Mouse (Mus musculus) midbrain, embryonic 12.5 days (tissue): ENCODE measurements around the gene Lhx6. TPM values are rescaled to one million over a fixed set of nuclear protein-coding genes. Genes with fewer than 3 reads are reported as not detected.
"Not testable (repeated sequence)": the region's sequence is repeated elsewhere in the genome, so short reads cannot be mapped to it uniquely, and the experiment has no call there.

Source experiments
- ATAC-seq: fragments of 200-750 bp; cut with Nextera tagmentation; 2 replicates; pipeline ENCODE4 v1.8.0; 2017; ENCODE audit warnings: low read depth, moderate TSS enrichment, moderate library complexity; ENCODE audit not compliant: low FRiP score
- H3K27ac ChIP-seq: fragments of 300-500 bp; sonication (generic); replicated peaks from 2 replicates; pipeline ENCODE4 v1.5.1; 2016; ENCODE audit warnings: mild to moderate bottlenecking
- H3K27me3 ChIP-seq: fragments of 300-500 bp; sonication (generic); 2 replicates; pipeline ENCODE4 v1.6.1; 2016; ENCODE audit warnings: mild to moderate bottlenecking
- H3K36me3 ChIP-seq: fragments of 300-500 bp; sonication (generic); 2 replicates; pipeline ENCODE4 v1.6.1; 2016
- H3K4me1 ChIP-seq: fragments of 300-500 bp; sonication (generic); 2 replicates; pipeline ENCODE4 v1.6.1; 2016
- H3K4me2 ChIP-seq: fragments of 300-500 bp; sonication (generic); replicated peaks from 2 replicates; pipeline ENCODE4 v1.6.1; 2016; ENCODE audit warnings: mild to moderate bottlenecking, moderate library complexity
- H3K4me3 ChIP-seq: fragments of 300-500 bp; sonication (generic); 2 replicates; pipeline ENCODE4 v1.5.1; 2016; ENCODE audit warnings: mild to moderate bottlenecking
- H3K9ac ChIP-seq: fragments of 300-500 bp; sonication (generic); replicated peaks from 2 replicates; pipeline ENCODE4 v1.6.1; 2016; ENCODE audit warnings: mild to moderate bottlenecking, moderate library complexity
- H3K9me3 ChIP-seq: fragments of 300-500 bp; sonication (generic); 2 replicates; pipeline ENCODE4 v1.6.1; 2016; ENCODE audit warnings: mild to moderate bottlenecking
- WGBS: fragments of 180-500 bp; shearing (Covaris S2); methylation state at CpG from one replicate; pipeline ENCODE4 v1.1.7; 2016; 5-methylcytosine and 5-hydroxymethylcytosine counted together
- polyA plus RNA-seq: library from polyadenylated mRNA; unstranded; fragments of >200 nt; fragmentation: Nextera tagmentation; extraction: Ambion mirVana; gene quantifications from 2 replicates; pipeline ENCODE4 v1.2.1, GENCODE M21; 2016

Lhx6 gene
- polyA plus RNA-seq: 2.5 TPM in 2 replicates

DNA sequence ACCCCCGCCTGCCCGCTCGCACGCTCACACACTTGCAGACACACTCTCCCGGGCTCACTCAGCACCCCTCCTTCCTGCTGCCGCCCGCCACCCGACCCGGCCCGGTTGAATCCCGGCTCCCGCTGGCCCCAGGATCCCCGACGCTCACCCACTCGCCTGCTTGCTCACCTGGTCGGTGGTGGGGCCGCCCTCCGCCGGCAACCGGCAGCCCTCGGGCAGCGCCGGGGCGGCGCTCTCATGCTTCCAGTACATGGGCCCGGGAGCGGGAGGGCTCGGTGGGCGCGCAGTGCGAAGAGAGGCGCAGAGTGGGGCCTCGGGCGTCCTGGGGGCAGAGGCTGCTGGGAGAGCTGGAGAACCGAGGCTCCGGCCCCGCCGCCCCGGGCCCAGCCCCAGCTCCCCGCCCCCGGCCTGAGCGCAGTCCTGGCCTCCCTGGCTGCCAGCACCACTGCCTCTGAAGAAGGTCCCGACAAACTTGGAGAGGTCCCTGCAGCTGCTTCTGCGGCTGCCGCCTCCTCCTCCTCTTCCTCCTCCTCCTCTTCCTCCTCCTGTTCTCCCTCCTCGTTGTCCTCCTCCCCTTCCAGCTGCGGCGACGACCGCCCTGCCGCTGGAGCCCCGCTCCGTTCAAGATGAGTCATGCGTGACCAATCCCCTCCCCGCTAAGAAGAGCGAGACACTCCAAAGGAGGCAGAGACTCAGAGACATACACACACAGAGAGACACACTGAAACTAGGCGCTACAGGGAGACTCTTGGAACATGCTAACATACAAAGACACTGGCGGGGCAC is at the start of gene Lhx6:
Gene Lhx6 (minus strand): TSS at position 453 of the 786 bp plus-strand sequence.
- H3K36me3 ChIP-seq: no peaks in the 10 kb centered on the region
- peaks cover 32% of the 10 kb centered on the region for H3K4me1 ChIP-seq
- H3K9ac ChIP-seq: no peak within 1 kb of the TSS; the same call in 1 of the 2 replicates
- H3K4me3 ChIP-seq: peak within 1 kb of the TSS; percentile 45
- under 1% methylated on average over 55 of the region's 58 CpGs for WGBS
- peak; percentile 57 for ATAC-seq
- H3K4me2 ChIP-seq: peak within 1 kb of the TSS; percentile 78
- H3K9me3 ChIP-seq: no peaks in the 10 kb centered on the region
- H3K27me3 ChIP-seq: peaks cover 99% of the 10 kb centered on the region
- H3K27ac ChIP-seq: no peak within 1 kb of the TSS

- H3K4me2 ChIP-seq, H3K27ac ChIP-seq, ATAC-seq, H3K9me3 ChIP-seq, H3K27me3 ChIP-seq, H3K4me3 ChIP-seq, H3K4me1 ChIP-seq, H3K9ac ChIP-seq: not testable (repeated sequence)
- 95% methylated on average over 4 of the region's 4 CpGs for WGBS
- H3K36me3 ChIP-seq: peaks cover 37% of the 10 kb centered on the region
Measured at GRCm38 (mm10) chr2:36152401-36152800, 47.2 kb upstream of the Lhx6 start.

DNA sequence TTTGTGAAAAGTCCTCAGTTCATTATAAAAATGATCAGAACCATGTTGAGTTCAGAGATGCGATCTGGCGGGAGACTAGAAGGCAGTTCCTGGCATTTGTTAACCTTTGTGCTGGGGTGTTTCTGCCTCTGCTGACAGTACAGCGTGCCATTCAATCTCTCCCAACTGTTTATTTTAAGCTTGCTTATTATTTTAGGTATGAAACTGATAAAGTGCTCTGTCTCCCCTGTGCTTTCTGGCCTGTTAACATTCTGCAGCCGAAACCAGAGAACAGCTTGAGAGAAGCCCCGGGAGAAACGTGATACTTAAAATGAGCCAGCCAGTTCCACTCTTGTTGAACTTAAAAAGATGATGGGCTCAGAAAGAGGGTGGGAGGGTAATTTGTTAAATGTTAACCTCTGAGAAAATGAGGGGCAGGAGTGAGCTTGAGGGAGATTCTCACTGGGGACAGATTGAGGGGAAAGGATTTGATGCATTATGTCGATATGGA is 43.7 kb upstream of the Lhx6 start:
- no peak overlapping the region for H3K4me3 ChIP-seq
- no peak for ATAC-seq
- 85% methylated on average over 7 of the region's 7 CpGs for WGBS
- no peaks in the 10 kb centered on the region for H3K9me3 ChIP-seq
- H3K27me3 ChIP-seq: no peaks in the 10 kb centered on the region
- H3K4me2 ChIP-seq: no peak overlapping the region
- no peaks in the 10 kb centered on the region for H3K4me1 ChIP-seq
- peaks cover 15% of the 10 kb centered on the region for H3K36me3 ChIP-seq
- no peak overlapping the region for H3K27ac ChIP-seq
- H3K9ac ChIP-seq: no peak overlapping the region

DNA sequence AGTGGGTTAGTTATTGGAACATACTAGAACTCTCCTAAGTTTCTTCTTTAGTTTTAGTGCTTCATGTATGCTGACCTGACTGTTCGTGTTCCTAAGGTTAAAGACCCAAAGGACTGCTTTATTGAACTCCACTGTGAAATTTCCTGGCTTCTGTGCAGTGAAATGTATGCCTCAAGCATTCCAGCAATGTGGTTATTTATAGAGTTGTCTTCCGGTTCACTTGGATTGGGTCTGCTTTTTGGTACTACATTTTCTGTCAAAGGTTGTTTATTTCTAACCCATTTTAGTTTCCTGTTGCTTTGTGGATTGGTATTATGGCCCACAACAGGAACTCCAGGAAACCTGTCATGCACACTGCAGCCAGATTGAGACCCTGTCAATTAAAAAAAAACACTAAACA is 33.9 kb upstream of the Lhx6 start:
- ATAC-seq: no peak
- Histone ChIP-seq H3K9me3 (no peaks in the 10 kb centered on the region), H3K4me1 (peaks cover 16% of the 10 kb centered on the region), H3K27ac (no peak overlapping the region), H3K9ac (no peak overlapping the region), H3K4me3 (no peak overlapping the region), H3K4me2 (no peak overlapping the region), H3K27me3 (no peaks in the 10 kb centered on the region), H3K36me3 (peaks cover 11% of the 10 kb centered on the region; the same call in 1 of the 2 replicates)
- 83% methylated on average over 2 of the region's 2 CpGs for WGBS

DNA sequence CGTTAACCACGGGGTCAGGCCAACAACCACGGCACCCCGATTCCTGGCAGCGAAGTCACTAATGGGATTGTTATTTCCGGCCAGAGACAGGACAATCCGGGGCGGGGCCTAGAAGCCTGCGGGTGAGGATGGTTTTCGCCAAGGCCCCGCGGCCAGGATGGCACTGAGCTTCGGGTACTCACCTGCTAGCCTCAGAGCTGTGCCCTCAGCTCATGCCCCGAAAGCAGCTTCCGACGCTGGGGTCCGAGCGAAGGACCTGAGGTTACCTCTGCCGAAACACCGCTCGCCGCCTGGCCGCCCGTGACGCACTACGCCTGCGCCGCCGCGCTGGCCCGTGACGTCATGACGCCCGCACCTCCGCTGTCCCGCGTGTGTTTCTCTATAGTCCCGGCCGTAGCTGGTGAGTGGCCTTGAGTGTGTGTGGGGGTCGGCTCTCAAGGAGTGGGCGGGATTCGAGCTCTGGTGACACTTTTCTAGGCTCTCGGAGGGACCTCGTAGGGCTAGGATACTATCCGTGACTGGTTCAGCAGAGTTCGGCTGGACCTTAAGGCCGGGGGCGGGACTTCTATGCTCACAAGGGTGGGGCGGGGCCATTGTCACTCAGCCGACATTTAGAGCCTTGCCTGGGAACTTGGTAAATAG is 31.2 kb upstream of the Lhx6 start, which contains the start of the genes Mrrf and Rbm18:
Gene Mrrf (plus strand): TSS at position 90 of the 642 bp plus-strand sequence.
Gene Rbm18 (minus strand): TSS at position 474 of the 642 bp plus-strand sequence.
- H3K4me3 ChIP-seq: peak within 1 kb of the TSS; percentile 83
- H3K27ac ChIP-seq: peak within 1 kb of the TSS; percentile 63
- peak; percentile 98 for ATAC-seq
- H3K27me3 ChIP-seq: no peaks in the 10 kb centered on the region
- H3K9me3 ChIP-seq: no peaks in the 10 kb centered on the region
- H3K4me1 ChIP-seq: peaks cover 16% of the 10 kb centered on the region
- H3K36me3 ChIP-seq: peaks cover 29% of the 10 kb centered on the region
- under 1% methylated on average over 50 of the region's 50 CpGs for WGBS
- peak within 1 kb of the TSS; percentile 81 for H3K9ac ChIP-seq
- H3K4me2 ChIP-seq: peak within 1 kb of the TSS; percentile 76

DNA sequence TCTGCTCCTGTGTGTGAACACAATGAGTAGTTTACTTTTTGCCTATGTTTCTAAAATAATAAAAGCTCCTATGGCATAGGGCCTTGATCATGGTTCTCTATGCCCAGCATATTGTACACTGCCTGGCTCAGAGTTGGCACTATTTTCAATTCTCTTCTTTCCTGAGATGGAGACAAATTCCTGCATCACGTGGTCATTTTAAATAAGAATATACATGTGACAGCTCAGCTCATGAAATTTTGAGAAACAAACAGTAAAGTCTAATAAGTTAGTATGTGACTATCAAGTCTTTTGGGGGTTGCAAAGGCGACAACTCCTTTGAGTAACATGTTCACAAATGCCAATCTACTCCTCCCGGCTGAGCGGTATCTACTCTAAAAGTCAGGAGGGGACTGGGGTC is 30.7 kb upstream of the Lhx6 start:
- ATAC-seq: no peak
- Histone ChIP-seq H3K4me1 (peaks cover 16% of the 10 kb centered on the region), H3K9ac (peak overlapping the region; percentile 81), H3K36me3 (peaks cover 34% of the 10 kb centered on the region), H3K27me3 (no peaks in the 10 kb centered on the region), H3K4me2 (peak overlapping the region; percentile 76), H3K9me3 (no peaks in the 10 kb centered on the region), H3K27ac (no peak overlapping the region; the same call in 1 of the 2 replicates), H3K4me3 (peak overlapping the region; percentile 83)
- WGBS: under 1% methylated on average over 4 of the region's 4 CpGs

DNA sequence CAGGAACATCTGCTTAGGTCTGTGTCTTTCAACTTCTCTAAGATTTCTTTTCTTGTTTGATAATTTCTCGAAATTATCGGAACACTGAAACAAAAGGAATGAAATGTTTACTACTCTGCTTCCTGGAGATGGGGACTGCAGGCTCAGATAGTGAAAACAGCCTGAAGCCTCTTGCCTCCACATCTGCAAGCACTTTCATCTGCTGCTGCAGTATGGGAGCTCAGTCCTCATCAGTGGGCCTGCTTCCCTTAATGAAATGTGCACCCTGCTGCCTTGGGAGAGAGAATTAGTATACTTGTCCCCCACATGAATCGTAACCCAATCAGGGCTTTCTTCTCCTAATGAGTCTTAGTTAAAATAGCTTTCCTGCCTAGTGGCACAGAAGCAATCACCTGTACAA is 23.8 kb upstream of the Lhx6 start:
- Histone ChIP-seq H3K4me1 (no peaks in the 10 kb centered on the region), H3K4me2 (no peak overlapping the region), H3K27me3 (no peaks in the 10 kb centered on the region), H3K9ac (no peak overlapping the region), H3K36me3 (peaks cover 73% of the 10 kb centered on the region), H3K4me3 (no peak overlapping the region), H3K9me3 (no peaks in the 10 kb centered on the region), H3K27ac (no peak overlapping the region)
- WGBS: 93% methylated on average over 3 of the region's 3 CpGs
- no peak for ATAC-seq

GRCm38 (mm10) chr2:36127973-36128372 is 22.8 kb upstream of the Lhx6 start:
- Histone ChIP-seq H3K4me2 (no peak overlapping the region), H3K4me3 (no peak overlapping the region), H3K36me3 (peaks cover 73% of the 10 kb centered on the region), H3K27ac (no peak overlapping the region), H3K9ac (no peak overlapping the region), H3K27me3 (no peaks in the 10 kb centered on the region), H3K4me1 (no peaks in the 10 kb centered on the region), H3K9me3 (no peaks in the 10 kb centered on the region)
- ATAC-seq: no peak
- WGBS: 84% methylated on average over 4 of the region's 4 CpGs

GRCm38 (mm10) chr2:36126795-36127429 is 21.7 kb upstream of the Lhx6 start:
- H3K9me3 ChIP-seq: no peaks in the 10 kb centered on the region
- no peak overlapping the region for H3K27ac ChIP-seq
- H3K4me1 ChIP-seq: no peaks in the 10 kb centered on the region
- H3K9ac ChIP-seq: no peak overlapping the region
- peaks cover 73% of the 10 kb centered on the region for H3K36me3 ChIP-seq
- ATAC-seq: no peak
- no peak overlapping the region for H3K4me3 ChIP-seq
- H3K27me3 ChIP-seq: no peaks in the 10 kb centered on the region
- 94% methylated on average over 9 of the region's 9 CpGs for WGBS
- H3K4me2 ChIP-seq: no peak overlapping the region

GRCm38 (mm10) chr2:36112632-36113031 is 7.4 kb upstream of the Lhx6 start:
- peaks cover 20% of the 10 kb centered on the region for H3K36me3 ChIP-seq
- 84% methylated on average over 3 of the region's 3 CpGs for WGBS
- no peak overlapping the region for H3K9ac ChIP-seq
- ATAC-seq: no peak
- no peaks in the 10 kb centered on the region for H3K9me3 ChIP-seq
- no peak overlapping the region for H3K4me3 ChIP-seq
- no peak overlapping the region for H3K27ac ChIP-seq
- no peak overlapping the region for H3K4me2 ChIP-seq
- peaks cover 30% of the 10 kb centered on the region for H3K27me3 ChIP-seq
- H3K4me1 ChIP-seq: no peaks in the 10 kb centered on the region

GRCm38 (mm10) chr2:36108615-36109014 is 3.4 kb upstream of the Lhx6 start:
- Histone ChIP-seq H3K4me2 (no peak overlapping the region), H3K4me3 (no peak overlapping the region), H3K27me3 (peaks cover 70% of the 10 kb centered on the region), H3K9me3 (no peaks in the 10 kb centered on the region), H3K4me1 (peaks cover 21% of the 10 kb centered on the region), H3K9ac (no peak overlapping the region), H3K27ac (no peak overlapping the region), H3K36me3 (no peaks in the 10 kb centered on the region)
- WGBS: 4% methylated on average over 7 of the region's 7 CpGs
- no peak for ATAC-seq
